Mouse (Mus musculus) splenic B cell, adult 2 months (primary cell): ENCODE data around the gene 1700066M21Rik.
A peak's percentile ranks its signal among the peaks of the same experiment; 100 is the strongest.

Experiments used
- DNase-seq: peaks from one replicate; pipeline ENCODE4 v3.0.0-alpha.2; 2011; ENCODE audit warnings: low read depth, low spot score
- H3K27me3 ChIP-seq: 2 replicates; pipeline ENCODE4 v1.6.1; 2012; ENCODE audit warnings: mild to moderate bottlenecking, low read length, moderate library complexity, mixed read lengths; ENCODE audit not compliant: control insufficient read depth, poor library complexity, insufficient read depth, severe bottlenecking
- H3K36me3 ChIP-seq: 2 replicates; pipeline ENCODE4 v1.6.1; 2012; ENCODE audit warnings: mild to moderate bottlenecking, low read length, moderate library complexity, mixed read lengths; ENCODE audit not compliant: control insufficient read depth, poor library complexity, insufficient read depth, severe bottlenecking

Gene 1700066M21Rik

DNA sequence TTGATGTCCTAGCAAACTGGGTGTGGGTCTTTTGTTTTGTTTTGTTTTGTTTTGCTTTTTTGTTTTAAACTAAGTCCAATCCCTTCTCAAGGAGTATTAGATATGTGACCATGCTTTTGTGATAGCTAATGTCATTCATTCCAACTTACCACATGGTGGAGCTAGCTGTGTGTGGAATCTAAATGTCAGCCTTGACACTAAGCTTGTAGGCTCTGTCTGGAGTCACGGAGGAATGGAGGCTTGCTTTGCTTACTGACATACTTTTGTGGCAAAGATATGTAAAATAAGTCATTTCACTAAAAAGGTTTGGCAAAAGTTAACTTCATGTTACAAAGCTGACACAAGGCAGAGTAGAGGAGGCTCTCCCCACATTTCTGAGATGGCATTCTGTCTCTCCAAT, 46.3 kb downstream of the 1700066M21Rik start:
- no peaks in the 10 kb centered on the region for H3K36me3 ChIP-seq
- H3K27me3 ChIP-seq, result no peaks in the 10 kb centered on the region
- peak; percentile 23 for DNase-seq

DNA sequence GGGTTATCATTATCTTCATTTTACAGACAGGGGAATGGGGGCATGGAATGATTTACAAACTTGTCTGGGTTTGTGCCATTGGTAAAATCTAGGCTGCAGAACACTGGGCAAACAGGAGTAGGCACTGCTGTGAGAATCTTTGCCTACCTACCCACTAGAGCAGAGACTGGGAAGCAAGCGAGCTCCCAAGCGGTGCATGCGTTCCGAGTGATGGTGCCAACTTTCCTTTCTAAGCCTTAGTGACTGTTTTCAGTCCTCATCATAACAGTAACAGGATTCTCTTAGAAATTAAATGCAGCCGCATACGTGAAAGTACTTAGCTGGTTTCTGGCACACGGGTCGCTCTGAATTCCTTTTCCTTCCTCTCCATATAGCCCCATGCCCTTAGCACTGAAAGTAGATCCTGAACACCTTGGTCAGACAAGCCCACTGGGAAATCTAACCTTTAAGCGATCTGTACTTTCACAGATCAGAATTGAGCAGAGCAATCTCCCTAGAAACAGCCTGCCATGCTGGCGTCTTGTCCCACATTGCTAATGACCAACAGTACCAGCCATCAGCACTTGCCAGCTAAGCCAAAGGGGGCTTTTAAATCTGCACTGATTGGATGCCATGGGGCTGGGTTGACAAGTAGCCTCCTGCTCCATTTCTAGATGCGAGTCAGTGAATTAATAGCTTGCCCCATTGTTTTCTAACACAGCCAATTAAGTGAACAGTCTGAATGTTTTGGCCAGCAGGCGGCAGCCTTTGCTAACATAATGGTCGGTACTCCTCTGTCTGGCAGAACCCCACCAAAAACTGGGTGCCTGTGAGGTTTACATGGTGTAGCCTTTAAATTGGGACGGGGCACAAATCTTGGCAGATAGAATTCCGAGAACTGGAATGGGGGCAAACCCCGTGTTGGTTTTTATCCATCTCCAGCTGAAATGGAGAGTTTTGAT, 51.2 kb downstream of the 1700066M21Rik start:
- H3K36me3 ChIP-seq, result no peaks in the 10 kb centered on the region
- no peaks in the 10 kb centered on the region for H3K27me3 ChIP-seq
- DNase-seq, result peak; percentile 79

DNA sequence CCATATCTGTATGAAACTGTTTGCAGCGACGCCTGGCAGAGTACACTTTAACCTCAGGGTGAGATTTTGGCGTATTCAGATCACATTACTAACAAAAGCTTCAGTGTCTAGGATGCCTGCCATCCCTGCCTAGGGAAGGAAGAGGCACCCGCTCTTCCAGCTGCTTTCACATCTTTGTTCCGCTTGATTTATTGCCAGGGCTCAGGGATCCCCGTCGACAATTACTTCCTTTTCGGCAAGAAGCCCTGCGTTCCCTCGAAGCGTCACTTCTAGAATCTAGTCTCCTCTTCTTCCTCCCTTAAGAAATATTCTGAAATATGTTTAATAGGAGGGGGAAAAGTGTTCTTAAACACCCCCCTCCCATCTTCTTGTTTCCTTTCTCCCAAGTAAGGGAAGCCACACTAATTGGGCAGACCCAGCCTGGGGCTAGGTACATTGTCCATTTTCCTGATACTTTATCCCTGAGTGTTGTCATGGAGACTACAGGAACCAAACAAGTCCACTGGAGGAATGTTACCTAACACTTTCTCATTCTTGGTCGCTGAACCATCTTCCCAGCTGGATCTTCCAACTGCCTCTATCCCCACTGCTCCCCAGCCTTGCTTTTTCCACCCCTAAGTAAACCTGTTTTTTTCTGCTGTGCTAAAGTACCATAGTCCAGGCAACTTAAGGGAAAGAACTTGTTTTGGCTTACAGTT, 52.5 kb downstream of the 1700066M21Rik start:
- DNase-seq, result no peak
- no peaks in the 10 kb centered on the region for H3K36me3 ChIP-seq
- H3K27me3 ChIP-seq, result no peaks in the 10 kb centered on the region

DNA sequence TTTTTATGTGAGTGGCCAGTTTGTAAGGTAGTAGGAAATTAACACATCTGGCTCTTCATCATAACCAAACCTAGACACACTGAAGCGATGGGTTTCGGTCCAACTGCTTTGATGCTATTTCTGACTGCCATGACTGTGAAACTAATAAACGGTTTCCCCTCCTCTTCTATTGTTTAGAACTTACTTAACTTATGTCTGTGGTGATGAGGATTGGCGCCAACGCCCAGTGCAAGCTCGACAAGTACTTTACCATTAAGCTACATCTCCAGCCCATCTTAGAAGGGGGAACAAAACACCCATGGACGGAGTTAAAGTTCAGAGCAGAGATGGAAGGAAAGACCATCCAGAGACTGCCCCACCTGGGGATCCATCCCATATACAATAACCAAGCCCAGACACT, 55.7 kb downstream of the 1700066M21Rik start:
- no peaks in the 10 kb centered on the region for H3K27me3 ChIP-seq
- H3K36me3 ChIP-seq, result no peaks in the 10 kb centered on the region
- no peak for DNase-seq
